Mouse (Mus musculus): ENCODE measurements around the gene Stk16. TPM values are rescaled to one million over a fixed set of nuclear protein-coding genes. Genes with fewer than 3 reads are reported as not detected.

Stk16 gene
- polyA plus RNA-seq, 1 experiment from 2014 or later = 154 TPM

Small RNAs within 50 kb of the gene (microRNA-seq; reads per million reads assigned to microRNA genes)
- gene Gm27943 = not detected

Other genes starting within 250 kb of the Stk16 start
- 5.1 and 5.2 TPM in 2 replicates for gene Nhej1, start 85.6 kb upstream of the Stk16 start, polyA plus RNA-seq (2015; fragmentation: Nextera tagmentation; extraction: Ambion mirVana)
- not detected in 2 replicates for gene Slc23a3, start 76.9 kb upstream of the Stk16 start, polyA plus RNA-seq (2015; fragmentation: Nextera tagmentation; extraction: Ambion mirVana)
- 52.5 and 54.0 TPM in 2 replicates for gene Cnppd1, start 68.1 kb upstream of the Stk16 start, polyA plus RNA-seq (2015; fragmentation: Nextera tagmentation; extraction: Ambion mirVana)
- 134 and 138 TPM in 2 replicates for gene Retreg2, start 68.1 kb upstream of the Stk16 start, polyA plus RNA-seq (2015; fragmentation: Nextera tagmentation; extraction: Ambion mirVana)
- 38.2 and 41.8 TPM in 2 replicates for gene Zfand2b, start 42.2 kb upstream of the Stk16 start, polyA plus RNA-seq (2015; fragmentation: Nextera tagmentation; extraction: Ambion mirVana)
- gene Abcb6, start 30.4 kb upstream of the Stk16 start, polyA plus RNA-seq (2015; fragmentation: Nextera tagmentation; extraction: Ambion mirVana) = 57.1 and 57.7 TPM in 2 replicates
- gene Ankzf1, start 18.7 kb upstream of the Stk16 start, polyA plus RNA-seq (2015; fragmentation: Nextera tagmentation; extraction: Ambion mirVana) = 27.2 and 29.5 TPM in 2 replicates
- gene Atg9a, start 18.6 kb upstream of the Stk16 start, polyA plus RNA-seq (2015; fragmentation: Nextera tagmentation; extraction: Ambion mirVana) = 59.0 and 60.8 TPM in 2 replicates
- 23.0 and 25.4 TPM in 2 replicates for gene Glb1l, start within 50 bp of the Stk16 start, polyA plus RNA-seq (2015; fragmentation: Nextera tagmentation; extraction: Ambion mirVana)
- gene Tuba4a, start 9.0 kb downstream of the Stk16 start, polyA plus RNA-seq (2015; fragmentation: Nextera tagmentation; extraction: Ambion mirVana) = 11.2 and 22.2 TPM in 2 replicates
- not detected in 2 replicates for gene A630095N17Rik, start 21.3 kb downstream of the Stk16 start, polyA plus RNA-seq (2015; fragmentation: Nextera tagmentation; extraction: Ambion mirVana)
- 79.4 and 84.3 TPM in 2 replicates for gene Dnajb2, start 25.6 kb downstream of the Stk16 start, polyA plus RNA-seq (2015; fragmentation: Nextera tagmentation; extraction: Ambion mirVana)
- gene Ptprn, start 53.7 kb downstream of the Stk16 start, polyA plus RNA-seq (2015; fragmentation: Nextera tagmentation; extraction: Ambion mirVana) = 26.3 and 33.4 TPM in 2 replicates
- 209 and 241 TPM in 2 replicates for gene Resp18, start 67.6 kb downstream of the Stk16 start, polyA plus RNA-seq (2015; fragmentation: Nextera tagmentation; extraction: Ambion mirVana)
- 136 and 145 TPM in 2 replicates for gene Dnpep, start 107.2 kb downstream of the Stk16 start, polyA plus RNA-seq (2015; fragmentation: Nextera tagmentation; extraction: Ambion mirVana)
- 1.2 and 1.7 TPM in 2 replicates for gene Des, start 149.5 kb downstream of the Stk16 start, polyA plus RNA-seq (2015; fragmentation: Nextera tagmentation; extraction: Ambion mirVana)
- gene Speg, start 164.5 kb downstream of the Stk16 start, polyA plus RNA-seq (2015; fragmentation: Nextera tagmentation; extraction: Ambion mirVana) = 17.7 and 20.8 TPM in 2 replicates
- 79.7 and 81.3 TPM in 2 replicates for gene Gmppa, start 225.1 kb downstream of the Stk16 start, polyA plus RNA-seq (2015; fragmentation: Nextera tagmentation; extraction: Ambion mirVana)
- 45.4 and 54.8 TPM in 2 replicates for gene Asic4, start 239.6 kb downstream of the Stk16 start, polyA plus RNA-seq (2015; fragmentation: Nextera tagmentation; extraction: Ambion mirVana)